Mouse (Mus musculus): ENCODE results near the gene Mbd5. TPM values are rescaled to one million over a fixed set of nuclear protein-coding genes. Genes with fewer than 3 reads are reported as not detected.

Mbd5 gene
- total and polyA plus RNA-seq, 3 experiments = 4.4 to 8.7 TPM; not detected in 1

GRCm38 (mm10) chr2:49160232-49160947, 211.1 kb downstream of the Mbd5 start:
- Histone ChIP-seq H3K27me3 (ENCODE audit: control insufficient read depth in 1 of 2, insufficient read depth in 2 of 2, low read length in 2 of 2) (no peaks in the 10 kb centered on the region), H3K4me3 (ENCODE audit: control insufficient read depth in 1 of 2, insufficient read depth in 1 of 2, low read depth in 2 of 2, low read length in 2 of 2) (peak overlapping the region; percentile 17 to 45; a peak in 2 of 4 replicates), H3K27ac (ENCODE audit: control insufficient read depth, low read depth, low read length) (peak overlapping the region; percentile 76), H3K9me3 (replicated peaks; ENCODE audit: insufficient read depth, low read length) (no peaks in the 10 kb centered on the region), H3K4me1 (ENCODE audit: control insufficient read depth in 1 of 2, insufficient read depth in 2 of 2, low read length in 2 of 2) (peaks cover 7 to 17% of the 10 kb centered on the region in 2 experiments), H3K79me2 (ENCODE audit: control insufficient read depth, insufficient read depth, low read length, poor library complexity) (no peaks in the 10 kb centered on the region; the same call in 1 of the 2 replicates), H3K9ac (ENCODE audit: control insufficient read depth, low read depth, low read length, poor library complexity, severe bottlenecking) (0 out of 2 replicates have a peak overlapping the region, but pooled peaks have one; percentile 6), H3K36me3 (ENCODE audit: control insufficient read depth in 1 of 2, insufficient read depth in 2 of 2, low read length in 2 of 2) (peaks cover 0 to 17% of the 10 kb centered on the region in 2 experiments; a peak in 2 of 4 replicates)
- TF ChIP-seq NELFE (IDR thresholded peaks at IDR 0.05; ENCODE audit: low read depth, low read length) = no peak
- peak; percentile 76 for TF ChIP-seq SIN3A (IDR thresholded peaks at IDR 0.05; ENCODE audit: low read length)
- TF ChIP-seq RCOR1 (IDR thresholded peaks at IDR 0.05; ENCODE audit: low read depth, low read length) = peak; percentile 90
- peak; percentile 81 for TF ChIP-seq USF1 (IDR thresholded peaks at IDR 0.05; ENCODE audit: low read depth, low read length)
- TF ChIP-seq ELF1 (IDR thresholded peaks at IDR 0.05; ENCODE audit: low read depth, low read length) = no peak
- TF ChIP-seq MXI1 (IDR thresholded peaks at IDR 0.05; ENCODE audit: low read depth, low read length) = peak; percentile 68; the same call in 1 of the 2 replicates
- TF ChIP-seq ZNF384 (IDR thresholded peaks at IDR 0.05; ENCODE audit: low read depth, low read length) = no peak
- 0 out of 4 replicates have a peak, but pooled peaks of 1 of the 2 experiments have one; percentile 40 for TF ChIP-seq USF2 (IDR thresholded peaks at IDR 0.05; ENCODE audit: borderline replicate concordance in 1 of 2, insufficient read depth in 1 of 2, low read depth in 1 of 2, low read length in 2 of 2)
- TF ChIP-seq MYC (IDR thresholded peaks at IDR 0.05; ENCODE audit: low read depth, low read length) = peak; percentile 88
- TF ChIP-seq EP300 (IDR thresholded peaks at IDR 0.05; ENCODE audit: low read depth in 1 of 2, low read length in 2 of 2) = peak; percentile 85 to 87
- TF ChIP-seq MAX (IDR thresholded peaks at IDR 0.05; ENCODE audit: low read length) = peak; percentile 87
- no peak for TF ChIP-seq TBP (IDR thresholded peaks at IDR 0.05; ENCODE audit: low read depth, low read length)
- TF ChIP-seq TCF12 (IDR thresholded peaks at IDR 0.05; ENCODE audit: low read depth, low read length) = peak; percentile 58; the same call in 1 of the 2 replicates
- TF ChIP-seq TAL1 (IDR thresholded peaks at IDR 0.05; ENCODE audit: low read length) = no peak; the same call in 1 of the 2 replicates
- TF ChIP-seq HCFC1 (IDR thresholded peaks at IDR 0.05; ENCODE audit: low read depth, low read length) = peak; percentile 25; the same call in 1 of the 2 replicates
- TF ChIP-seq JUND (IDR thresholded peaks at IDR 0.05; ENCODE audit: low read depth, low read length) = peak; percentile 12; the same call in 1 of the 2 replicates
- peak; percentile 91 for TF ChIP-seq ETS1 (IDR thresholded peaks at IDR 0.05; ENCODE audit: low read depth, low read length)
- TF ChIP-seq GATA1 (IDR thresholded peaks at IDR 0.05; ENCODE audit: low read depth, low read length) = peak; percentile 84
- no peak for TF ChIP-seq CHD1 (IDR thresholded peaks at IDR 0.05; ENCODE audit: low read depth, low read length)
- TF ChIP-seq E2F4 (IDR thresholded peaks at IDR 0.05; ENCODE audit: borderline replicate concordance, low read depth, low read length) = no peak
- peak; percentile 77; the same call in 1 of the 2 replicates for TF ChIP-seq BHLHE40 (IDR thresholded peaks at IDR 0.05; ENCODE audit: borderline replicate concordance, low read depth, low read length)
- TF ChIP-seq MYB (IDR thresholded peaks at IDR 0.05; ENCODE audit: low read depth, low read length) = peak; percentile 81
- TF ChIP-seq UBTF (IDR thresholded peaks at IDR 0.05; ENCODE audit: borderline replicate concordance, insufficient read depth, low read depth, low read length) = no peak
- no peak; the same call in 1 of the 2 replicates for TF ChIP-seq SMC3 (IDR thresholded peaks at IDR 0.05; ENCODE audit: low read depth, low read length)
- no peak for TF ChIP-seq POLR2AphosphoS5 (IDR thresholded peaks at IDR 0.05; ENCODE audit: borderline replicate concordance, low read depth, low read length)
- 0 out of 2 replicates have a peak, but pooled peaks have one; percentile 19 for TF ChIP-seq ZC3H11A (IDR thresholded peaks at IDR 0.05; ENCODE audit: low read depth, low read length)
- TF ChIP-seq MAFK (IDR thresholded peaks at IDR 0.05; ENCODE audit: borderline replicate concordance, low read depth, low read length) = peak; percentile 75; the same call in 1 of the 2 replicates
- TF ChIP-seq GABPA (IDR thresholded peaks at IDR 0.05; ENCODE audit: low read depth, low read length) = no peak
- peak; percentile 83 for DNase-seq (ENCODE audit: low read depth, low spot score)
